Mouse (Mus musculus) brain, embryonic 18.5 days (tissue): ENCODE data around the gene Casz1.

Experiments used
- DNase-seq: peaks from one replicate; pipeline ENCODE4 v3.0.0-alpha.2; 2012; ENCODE audit warnings: low read depth, low spot score

Gene Casz1

DNA sequence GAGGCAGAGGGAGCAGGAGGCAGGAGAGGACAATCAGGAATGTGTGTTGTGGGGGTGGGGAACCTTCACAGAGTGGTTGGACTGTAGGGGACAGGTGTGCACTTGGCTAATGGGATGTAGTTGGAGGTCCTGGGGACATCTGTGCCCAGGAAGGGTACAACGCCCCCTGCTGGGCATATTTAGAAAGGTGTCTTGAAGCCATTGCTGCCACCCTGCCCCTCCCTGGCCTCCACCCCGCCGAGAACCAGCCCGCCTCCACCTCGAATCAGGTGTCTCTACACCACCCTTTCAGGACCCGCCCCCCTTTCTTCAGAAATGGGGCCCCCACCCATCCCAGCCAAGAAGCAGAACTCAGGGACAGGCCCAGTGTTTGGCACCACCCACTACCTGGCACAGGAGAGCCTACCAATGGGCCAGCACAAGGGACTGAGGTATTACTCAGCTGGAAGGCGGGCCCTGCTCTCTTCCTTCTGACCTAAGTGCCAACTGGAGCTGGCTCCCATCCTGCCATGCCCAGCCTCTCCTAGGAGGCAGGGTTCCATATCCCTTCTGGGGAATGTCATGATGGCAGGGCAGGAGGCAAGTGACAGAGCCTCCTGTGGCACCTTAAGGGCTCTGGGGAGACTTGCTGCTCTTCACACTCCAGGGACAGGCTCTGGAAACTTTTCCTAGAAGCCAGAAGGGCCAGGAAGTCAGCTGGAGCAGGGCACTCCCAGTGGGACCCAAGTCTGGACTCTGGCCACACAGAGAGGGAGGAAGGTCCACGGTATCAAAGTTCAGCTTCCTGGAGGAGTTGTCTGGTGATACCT lies 98.9 kb downstream of the Casz1 start:
- no peak for DNase-seq

DNA sequence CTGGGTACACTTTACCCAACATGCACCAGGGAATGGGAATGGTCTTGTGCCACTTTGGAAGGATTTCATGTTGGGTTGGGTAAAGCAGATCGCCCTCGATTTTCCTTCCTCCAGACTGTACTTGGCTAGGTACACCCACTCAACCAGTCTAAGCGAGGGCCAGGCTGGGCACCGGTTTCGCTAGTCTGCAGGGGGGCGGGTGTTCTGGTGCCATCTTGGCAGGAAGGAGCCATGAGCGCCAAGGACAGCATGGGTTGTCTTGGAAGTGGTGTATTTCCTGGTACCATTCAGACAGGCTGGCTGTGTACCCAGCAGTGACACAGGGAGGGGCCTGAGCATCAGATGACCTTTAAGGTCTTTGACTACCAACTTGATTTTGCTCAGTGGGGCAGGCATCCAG lies 101.1 kb downstream of the Casz1 start:
- no peak for DNase-seq

DNA sequence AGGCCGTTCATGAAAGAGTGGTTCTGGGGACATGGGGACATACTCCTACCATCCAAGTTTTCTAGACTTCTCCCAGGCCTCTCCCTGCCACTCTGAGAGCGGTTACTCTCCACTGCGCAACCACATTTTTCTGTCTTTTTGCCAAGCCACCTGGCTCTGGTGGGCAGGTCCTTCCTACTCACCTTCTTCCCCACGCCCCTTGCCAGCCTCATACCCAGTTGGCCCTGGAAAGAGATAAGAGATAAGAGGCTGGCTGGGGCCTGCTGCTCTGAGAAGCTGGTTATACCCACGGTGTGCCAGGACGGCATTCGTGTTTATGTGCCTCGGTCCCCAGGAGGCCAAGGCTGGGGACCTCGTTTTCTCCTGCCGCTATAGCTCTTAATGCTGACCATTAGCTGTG lies 102.6 kb downstream of the Casz1 start:
- DNase-seq = no peak

DNA sequence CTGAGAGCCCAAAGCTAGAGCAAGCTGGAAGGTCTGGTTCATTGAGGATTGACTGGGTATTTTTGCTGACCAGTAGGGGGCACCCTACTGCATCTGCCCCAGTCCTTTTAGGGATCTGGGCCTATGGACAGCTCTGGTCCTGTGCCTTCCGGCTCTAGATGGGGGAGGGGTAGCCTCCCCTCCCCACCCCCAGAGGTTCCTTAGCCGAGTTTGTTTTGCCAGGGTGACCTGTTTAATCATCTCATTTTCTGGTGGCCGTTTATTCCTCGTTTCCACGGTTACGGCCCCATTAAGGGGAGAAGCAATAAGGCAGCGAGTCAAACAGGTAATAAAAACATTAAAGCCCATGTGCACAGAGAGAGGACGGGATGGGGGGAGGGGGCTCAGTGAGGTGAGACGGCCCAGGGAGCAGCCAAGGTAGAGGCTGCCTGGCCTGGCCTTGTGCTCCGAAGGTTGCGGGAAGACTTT lies 104.0 kb downstream of the Casz1 start:
- DNase-seq = no peak

DNA sequence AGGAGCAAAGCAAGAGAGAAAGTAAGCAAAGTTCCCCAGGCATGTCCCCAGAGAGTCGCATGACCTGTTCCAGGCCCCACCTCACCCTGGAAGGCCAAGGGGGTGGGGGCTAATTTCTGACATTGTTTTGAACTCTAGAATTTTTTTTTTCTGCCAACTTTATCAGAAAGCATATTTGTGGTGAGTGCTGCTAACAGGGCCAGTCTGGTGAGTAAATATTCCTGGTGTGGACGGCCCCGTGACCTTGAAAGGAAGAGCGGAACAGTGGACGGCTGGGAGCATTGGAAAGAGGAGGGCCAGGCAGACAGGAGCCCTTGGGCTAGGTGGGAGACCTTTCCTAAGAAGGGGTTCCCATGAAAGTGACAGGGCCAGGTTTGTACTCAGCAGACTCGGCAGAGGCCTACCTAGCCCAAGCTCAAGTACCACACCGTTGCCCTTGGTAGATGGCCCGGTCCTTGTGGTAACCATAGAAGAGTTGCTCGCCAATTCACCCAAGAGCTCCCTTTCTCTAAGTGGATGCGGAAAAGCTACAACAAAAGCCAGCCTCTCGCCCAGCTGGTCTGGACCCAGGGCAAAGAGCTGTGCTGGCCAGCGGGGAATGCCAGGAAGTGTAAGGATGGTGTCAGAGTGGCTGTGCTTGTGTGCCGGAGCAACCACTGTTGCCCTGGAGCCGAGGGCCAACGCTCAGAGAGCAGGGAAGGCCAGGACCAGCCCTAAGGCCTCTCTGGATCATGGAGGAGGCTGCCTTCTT lies 104.7 kb downstream of the Casz1 start:
- no peak for DNase-seq

DNA sequence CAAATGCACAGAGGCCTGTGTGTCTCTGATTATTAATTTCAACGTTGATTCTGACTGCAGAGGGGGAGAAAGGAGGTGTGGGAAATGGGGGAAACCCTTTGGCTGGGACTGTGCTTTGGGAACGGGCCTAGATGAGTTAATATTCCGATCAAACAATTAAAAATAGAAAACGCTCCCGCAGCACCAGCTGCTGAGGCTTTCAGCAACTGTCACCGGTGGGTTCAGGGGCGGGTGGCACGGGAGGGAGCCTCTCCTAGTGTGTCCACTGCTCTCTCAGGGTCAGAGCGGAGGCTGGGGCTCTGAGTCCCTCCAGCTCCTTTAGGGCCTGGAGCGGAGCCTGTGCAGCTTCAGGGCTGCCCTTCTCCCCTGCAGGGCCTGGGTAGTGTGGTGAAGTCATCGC lies 105.3 kb downstream of the Casz1 start:
- DNase-seq = no peak

DNA sequence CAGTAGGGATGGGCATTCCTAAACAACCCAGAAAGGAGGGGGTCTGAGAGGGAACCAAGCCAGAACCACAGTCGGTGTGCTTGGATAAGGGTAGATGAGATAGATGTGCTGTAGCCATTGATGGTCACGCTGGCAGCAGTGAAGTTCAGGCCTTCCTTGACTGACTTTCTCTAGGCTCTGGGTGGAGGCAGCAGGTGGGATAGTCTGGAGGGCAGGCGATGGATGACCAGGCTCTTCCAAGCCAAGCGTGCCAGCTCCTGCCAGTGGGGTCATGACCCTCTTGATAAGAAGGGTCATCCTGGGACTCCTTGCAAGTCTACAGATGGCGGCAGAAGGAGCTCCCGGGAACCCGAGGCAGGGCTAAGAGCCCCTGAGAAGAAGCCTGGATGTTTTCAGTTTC lies 107.9 kb downstream of the Casz1 start:
- DNase-seq = no peak

DNA sequence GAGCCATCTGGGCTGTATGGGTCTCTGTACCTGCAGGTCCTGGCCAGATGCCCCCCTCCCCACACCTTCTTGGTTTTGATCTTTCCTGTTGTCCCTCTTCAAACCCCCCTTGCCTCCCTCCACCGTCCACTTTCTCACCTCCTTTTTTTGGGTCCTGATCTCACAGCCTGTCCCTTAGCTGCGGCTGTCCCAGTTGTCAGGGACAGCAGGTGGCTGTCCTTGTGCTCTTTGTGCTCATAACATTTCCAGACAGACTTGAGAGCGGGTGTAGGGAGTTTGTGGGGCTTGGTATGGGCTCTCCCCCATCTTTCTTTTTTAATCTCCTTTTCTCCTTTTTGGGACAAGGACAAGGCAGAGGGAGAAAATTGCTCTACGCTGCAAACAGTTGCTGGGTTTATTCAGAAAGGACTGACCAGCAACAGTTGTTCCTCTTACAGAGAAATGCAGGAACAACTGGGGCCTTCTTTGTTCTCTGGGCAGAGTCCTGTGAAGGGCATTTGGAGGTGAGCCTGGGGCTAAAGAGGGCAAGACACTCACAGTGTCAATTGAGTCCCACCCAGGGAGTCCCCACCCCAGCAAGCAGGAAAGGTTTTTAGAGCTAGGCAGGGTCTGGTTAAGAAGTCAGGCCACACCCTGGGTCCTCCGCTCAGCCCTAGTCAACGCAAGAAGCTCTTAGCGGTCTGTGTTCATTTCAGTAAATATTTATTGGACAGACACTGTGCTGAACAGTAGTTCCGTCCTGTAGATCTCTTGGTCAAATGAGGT lies 108.8 kb downstream of the Casz1 start:
- no peak for DNase-seq

DNA sequence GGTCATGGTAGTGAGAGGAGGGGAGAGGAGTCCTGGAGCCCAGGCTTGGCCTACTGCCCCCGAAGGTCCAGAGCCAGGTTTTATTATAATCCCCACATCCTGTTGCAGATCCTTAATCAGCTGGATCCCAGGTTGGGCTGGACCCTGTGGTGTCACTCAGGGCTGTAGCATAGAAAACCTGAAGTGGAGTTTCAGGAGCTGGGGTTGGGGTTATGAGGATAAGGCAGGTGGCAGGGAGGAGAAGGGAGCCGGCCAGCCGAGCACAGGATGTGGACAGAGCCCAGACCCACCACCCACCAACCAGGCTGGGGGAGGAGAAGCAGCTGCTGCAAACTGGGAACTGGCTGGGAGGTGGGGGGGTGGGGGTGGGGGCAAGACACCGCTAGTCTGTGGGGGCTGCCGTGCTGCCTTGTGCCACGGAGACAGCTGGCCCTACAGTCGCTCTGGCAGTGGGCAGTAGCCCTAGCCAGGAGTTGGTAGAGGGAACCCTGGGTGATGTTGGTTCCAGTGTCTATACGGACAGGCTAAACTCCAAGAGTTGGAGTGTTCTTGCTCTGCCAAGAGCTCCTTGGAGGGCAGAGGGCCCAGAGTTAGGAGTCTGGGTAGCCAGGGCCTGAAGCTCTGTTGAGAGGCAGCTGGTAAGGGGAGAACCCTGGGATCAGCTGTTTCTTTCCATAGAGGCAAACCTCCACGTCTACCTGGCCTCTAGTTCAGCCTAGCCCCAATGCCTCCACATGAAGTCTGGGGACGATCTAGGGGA lies 110.8 kb downstream of the Casz1 start:
- DNase-seq = no peak

DNA sequence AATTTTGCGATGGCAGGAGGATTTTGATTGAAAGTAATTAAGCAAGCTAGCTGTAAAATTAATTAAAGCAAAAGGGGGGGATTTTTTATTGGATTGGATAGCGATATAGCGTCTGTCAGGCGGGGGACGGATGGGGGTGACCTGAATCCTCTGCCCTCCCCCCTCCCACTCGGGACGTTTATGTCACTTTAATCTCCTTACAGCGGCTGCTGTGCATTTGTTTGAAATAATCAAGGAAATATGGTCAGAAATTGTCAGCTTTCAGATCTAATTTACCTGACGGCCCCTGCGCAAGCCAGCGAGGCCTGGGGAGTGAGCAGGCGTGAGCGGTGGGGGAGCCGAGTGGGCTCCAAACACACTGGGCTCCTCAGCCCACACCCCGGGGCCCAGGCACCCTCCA lies 111.6 kb downstream of the Casz1 start:
- no peak for DNase-seq

DNA sequence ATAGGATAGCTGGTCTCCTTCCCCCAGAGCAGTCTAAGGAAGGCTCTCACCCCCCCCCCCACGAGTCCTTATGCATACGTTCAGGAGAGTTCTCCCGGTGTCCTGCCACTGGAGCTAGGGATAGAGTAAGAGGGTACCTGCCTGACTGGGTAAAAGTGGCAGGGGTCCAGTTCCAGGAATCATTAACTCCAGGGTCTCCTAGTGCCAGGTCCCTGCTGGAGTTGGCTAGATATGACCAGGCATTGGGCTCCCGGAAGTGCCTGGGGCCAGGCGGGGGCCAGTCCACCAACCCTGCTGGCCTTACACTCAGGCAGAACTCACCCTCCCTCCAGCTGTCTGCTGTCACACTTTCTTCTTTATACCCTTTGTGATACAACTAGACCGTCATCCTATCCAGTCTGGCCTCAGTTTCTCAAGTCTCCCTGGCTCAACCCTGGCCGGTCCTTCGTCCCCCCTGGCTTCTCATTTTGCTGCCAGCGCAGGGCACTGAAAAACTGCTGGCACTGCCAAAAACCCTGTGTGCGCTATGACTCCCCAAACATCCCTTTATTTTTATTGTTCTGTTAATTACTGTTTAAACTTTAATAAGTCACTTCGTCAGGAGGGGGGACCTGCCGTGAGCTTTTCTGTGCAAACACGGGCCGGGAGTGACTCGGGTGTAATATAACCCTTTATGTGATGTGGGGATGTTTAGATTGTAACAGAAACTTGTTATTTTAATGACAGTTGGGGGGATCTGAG lies 114.6 kb downstream of the Casz1 start:
- no peak for DNase-seq

DNA sequence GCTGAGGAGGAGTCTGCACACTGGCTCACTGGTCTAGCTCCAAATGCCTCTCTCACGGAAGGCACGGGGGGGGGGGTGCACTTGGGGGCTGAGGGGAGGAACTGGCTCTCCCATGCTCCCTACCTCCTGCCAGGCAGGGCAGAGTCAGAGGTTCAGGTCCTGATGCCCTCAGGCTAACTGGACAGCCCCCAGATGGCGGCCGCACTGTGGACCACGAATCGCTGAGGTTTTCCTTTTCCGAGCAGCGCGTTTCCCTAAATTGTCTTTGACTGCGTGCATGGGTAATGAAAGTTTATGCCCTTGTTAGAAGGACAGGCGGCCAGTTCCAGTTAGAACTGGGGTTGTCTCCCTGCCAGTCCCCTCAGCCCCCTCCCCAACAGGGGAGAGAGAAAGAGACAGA lies 116.4 kb downstream of the Casz1 start:
- no peak for DNase-seq

DNA sequence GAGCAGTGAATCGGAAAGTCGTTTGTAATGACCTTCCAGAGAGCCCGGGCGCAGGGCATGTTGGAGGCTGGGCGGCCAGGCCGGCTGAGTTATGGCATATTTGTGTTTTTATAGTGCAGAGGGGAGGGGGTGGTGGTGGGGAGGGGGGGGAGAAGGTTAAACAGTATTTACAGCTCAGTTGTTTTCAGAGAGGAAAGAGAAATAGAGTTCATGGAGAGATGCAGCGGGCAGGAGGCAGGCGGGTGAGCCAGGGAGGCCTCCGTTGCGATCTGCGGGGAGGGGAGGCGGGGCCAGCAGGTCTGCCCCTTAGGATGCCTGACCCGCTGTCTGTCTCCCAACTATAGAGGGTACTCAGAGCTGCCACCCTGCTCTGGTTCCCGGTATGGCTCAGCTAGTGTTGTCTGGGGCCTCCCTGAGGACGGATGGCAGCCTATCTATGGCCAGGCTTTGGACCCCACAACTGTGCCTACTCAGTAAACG lies 118.0 kb downstream of the Casz1 start:
- DNase-seq = no peak

DNA sequence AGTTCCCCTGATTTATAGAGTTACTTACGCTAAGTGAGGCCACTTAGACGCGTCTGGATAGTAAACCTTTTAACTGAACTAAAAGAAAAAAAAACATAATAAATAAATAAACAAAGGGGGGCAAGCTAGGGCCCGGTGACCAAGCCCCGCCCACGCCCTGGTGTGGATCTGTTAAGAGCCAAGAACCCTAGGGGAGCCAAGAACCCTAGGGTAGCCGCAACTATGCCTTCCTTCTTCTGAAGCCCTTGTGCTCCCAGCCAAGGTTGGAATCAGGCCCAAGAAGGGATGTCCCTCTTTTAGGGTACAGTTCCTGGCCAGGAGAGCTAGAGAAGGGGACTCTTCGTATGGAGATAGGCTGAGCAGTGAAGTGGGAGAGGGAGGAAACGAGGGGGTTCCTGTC lies 119.2 kb downstream of the Casz1 start:
- DNase-seq = no peak

DNA sequence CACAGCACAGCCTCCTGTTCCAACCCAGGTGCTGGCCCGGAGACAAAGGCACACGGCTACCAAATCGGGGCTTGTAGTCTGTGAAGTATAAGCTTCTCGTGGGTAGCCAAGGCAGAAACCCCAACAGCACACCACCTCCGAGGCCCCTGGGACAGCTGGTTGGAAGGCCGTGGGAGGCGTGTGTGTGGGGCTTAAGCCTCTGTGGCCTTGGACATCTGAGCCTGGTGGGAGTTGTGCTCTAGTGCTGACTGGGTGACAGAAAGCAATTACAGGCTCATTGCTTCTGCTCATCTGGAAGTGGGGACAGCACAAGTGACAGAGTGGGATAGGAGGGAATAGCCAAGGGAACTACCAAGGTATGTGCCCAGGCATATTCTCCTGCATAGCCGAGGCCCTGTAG lies 119.7 kb downstream of the Casz1 start:
- DNase-seq = no peak

DNA sequence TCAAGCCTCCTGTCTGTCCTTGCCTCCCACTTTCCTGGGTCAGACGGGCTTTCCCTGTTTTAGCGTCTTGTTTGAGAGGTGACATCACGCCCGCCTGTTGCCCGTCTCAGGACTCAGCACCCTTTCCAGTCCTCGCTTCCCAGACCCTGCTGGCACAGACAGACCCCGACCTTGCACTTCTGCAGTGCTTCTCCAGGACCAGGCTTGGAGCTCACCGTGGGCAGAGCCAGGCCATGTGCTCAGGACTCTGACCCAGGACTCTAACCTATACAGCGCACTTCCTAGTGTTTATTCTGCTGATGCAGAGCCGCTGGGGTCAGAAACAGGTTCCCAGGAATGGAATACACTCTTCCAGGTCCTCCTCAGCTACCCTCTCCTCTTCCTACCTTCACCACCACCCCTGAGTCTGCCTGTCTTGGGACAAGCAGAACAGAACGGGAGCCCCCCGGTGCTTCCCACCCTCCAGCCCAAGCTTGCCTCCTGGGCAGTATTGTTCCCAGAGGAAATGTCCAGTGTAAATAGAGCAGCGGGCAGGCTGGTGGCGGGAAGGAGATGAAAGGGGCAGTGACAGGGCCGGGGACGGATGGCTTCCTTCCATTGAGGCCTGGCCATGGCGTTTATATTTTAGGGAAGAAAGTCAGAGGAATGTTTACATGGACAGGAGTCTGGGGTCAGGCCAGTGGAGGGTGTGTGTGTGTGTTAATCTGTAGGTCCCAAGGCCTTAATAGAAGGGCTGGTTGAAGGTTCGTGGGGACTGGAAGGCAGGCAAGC lies 121.5 kb downstream of the Casz1 start:
- no peak for DNase-seq

DNA sequence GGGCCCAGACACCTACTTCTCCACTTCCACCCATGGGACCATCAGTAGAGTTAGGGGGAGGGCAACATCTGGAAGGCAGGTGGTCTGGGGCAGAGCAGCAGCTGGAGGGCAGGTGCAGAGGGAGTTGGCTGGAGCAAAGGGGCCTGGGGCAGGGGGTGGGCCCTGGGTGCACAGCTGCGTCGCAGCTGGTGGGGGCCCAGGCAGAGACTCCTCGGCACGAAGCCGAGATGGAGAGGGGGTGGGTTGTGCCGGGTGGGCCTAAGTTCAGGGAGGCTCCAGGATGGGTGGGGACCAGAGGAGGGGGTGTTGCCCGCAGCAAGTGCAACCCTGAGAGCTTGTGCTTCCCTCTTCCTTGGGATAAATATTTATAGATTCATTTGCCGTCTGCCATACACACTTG lies 122.2 kb downstream of the Casz1 start:
- DNase-seq = no peak

DNA sequence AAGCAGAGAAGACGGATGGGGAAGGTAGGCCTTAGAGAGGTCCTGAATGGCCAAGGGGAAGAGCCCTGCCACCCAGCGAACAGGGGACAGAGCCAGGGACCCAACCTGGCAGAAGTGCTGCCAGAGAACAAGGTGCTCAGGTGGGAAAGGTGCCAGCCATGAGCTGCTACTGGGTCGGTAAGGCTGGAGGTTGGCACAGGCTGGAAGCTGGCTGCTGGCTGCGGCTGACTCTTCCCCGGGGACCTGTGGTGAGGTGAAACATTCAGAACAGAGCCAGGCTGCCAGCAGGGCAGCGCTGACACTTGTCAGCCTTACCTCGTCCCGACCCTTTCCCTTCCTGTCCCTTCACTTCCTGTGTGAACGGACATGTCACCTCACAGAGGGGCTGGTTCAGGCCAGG lies 124.1 kb downstream of the Casz1 start:
- no peak for DNase-seq

DNA sequence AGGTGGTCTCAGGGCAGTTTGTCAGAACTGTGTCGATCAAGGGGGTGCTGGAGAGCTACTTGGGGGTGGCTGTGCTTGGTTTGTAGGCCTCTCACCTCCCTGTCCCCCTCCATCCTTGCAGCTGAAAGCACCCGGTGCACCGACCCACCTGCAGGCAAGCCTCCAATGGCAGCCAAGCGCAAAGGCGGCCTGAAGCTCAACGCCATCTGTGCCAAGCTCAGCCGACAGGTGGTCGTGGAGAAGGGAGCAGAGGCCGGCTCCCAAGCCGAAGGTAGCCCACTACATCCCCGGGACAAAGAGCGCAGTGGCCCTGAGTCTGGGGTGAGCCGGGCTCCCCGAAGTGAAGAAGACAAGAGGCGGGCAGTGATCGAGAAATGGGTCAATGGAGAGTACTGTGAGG lies 124.6 kb downstream of the Casz1 start:
- no peak for DNase-seq

DNA sequence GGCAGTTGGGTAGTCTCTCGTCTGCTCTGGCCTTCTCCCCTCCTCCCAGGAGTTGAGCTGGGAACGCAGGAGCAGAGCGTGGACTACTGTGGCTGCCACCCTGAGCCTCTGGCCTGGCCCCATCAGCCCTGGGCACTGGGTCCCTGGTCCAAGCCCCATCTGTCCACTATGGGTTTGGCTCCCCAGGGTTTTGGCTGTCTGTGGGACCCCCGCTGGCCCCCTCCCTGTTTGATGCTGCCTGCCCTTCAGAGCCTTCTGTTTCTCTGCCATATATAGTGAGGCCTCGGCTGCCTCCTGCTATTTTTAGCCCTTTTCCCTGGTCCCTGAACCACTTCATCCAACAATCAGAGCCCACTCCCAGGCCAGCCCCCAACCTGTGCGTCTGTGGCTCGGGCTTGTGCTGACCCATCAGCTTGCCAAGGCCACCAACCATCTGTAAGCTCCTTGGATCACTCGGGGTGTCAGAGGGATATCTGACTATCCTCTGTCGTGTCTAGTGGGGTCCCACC lies 126.5 kb downstream of the Casz1 start:
- DNase-seq = no peak
